Mouse (Mus musculus): ENCODE data around the gene Romo1. TPM values are rescaled to one million over a fixed set of nuclear protein-coding genes. Genes with fewer than 3 reads are reported as not detected.

Gene Romo1
- polyA plus RNA-seq, 1 experiment from 2014 or later: 417 TPM

- DNase-seq (ENCODE audit: low spot score) (no peak), ATAC-seq (ENCODE audit: insufficient number of reproducible peaks, low FRiP score, low TSS enrichment, low read depth) (no peak)
- no peaks in the 10 kb centered on the region for H3K27me3 ChIP-seq (ENCODE audit: control insufficient read depth, insufficient read depth, low read length)
- H3K4me2 ChIP-seq (ENCODE audit: low read depth, severe bottlenecking): no peak overlapping the region
- H3K4me3 ChIP-seq (ENCODE audit: low read depth, low read length): no peak overlapping the region
- 86% methylated on average over 6 of the region's 6 CpGs for WGBS
- H3K27ac ChIP-seq (replicated peaks; ENCODE audit: low read depth, low read length): no peak overlapping the region
- H3K4me1 ChIP-seq (ENCODE audit: control insufficient read depth, insufficient read depth, low read length): no peaks in the 10 kb centered on the region
- H3K9me3 ChIP-seq (ENCODE audit: control insufficient read depth, low read length): no peaks in the 10 kb centered on the region
- no peak overlapping the region for H3K9ac ChIP-seq (ENCODE audit: low read length)
- peaks cover 4% of the 10 kb centered on the region for H3K36me3 ChIP-seq (ENCODE audit: control insufficient read depth, insufficient read depth, low read length)
Observed at GRCm38 (mm10) chr2:156135695-156136094, 8.1 kb upstream of the Romo1 start.

DNA sequence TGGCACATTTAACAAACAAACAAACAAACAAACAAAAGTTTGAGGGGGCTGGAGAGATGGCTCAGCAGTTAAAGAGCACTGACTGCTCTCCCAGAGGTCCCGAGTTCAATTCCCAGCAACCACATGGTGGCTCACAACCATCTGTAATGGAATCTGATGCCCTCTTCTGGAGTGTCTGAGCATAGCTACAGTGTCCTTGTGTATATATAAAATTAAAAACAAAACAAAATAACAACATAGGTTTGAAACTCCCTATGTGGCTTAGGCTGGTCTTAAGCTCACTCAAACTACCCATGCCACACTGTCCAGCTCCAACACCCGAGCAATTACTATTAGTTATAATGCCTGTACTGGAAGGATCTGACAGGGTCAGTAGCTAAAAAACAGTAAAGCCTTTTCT lies 1.0 kb upstream of the Romo1 start:
- Histone ChIP-seq H3K4me1 (ENCODE audit: control insufficient read depth, insufficient read depth, low read length) (no peaks in the 10 kb centered on the region), H3K27ac (replicated peaks; ENCODE audit: low read depth, low read length) (no peak overlapping the region), H3K9me3 (ENCODE audit: control insufficient read depth, low read length) (no peaks in the 10 kb centered on the region), H3K36me3 (ENCODE audit: control insufficient read depth, insufficient read depth, low read length) (no peaks in the 10 kb centered on the region; the same call in 1 of the 2 replicates), H3K27me3 (ENCODE audit: control insufficient read depth, insufficient read depth, low read length) (no peaks in the 10 kb centered on the region), H3K4me3 (ENCODE audit: low read depth, low read length) (no peak overlapping the region), H3K4me2 (ENCODE audit: low read depth, severe bottlenecking) (peak overlapping the region; percentile 55; the same call in 1 of the 2 replicates), H3K9ac (ENCODE audit: low read length) (no peak overlapping the region)
- ATAC-seq (ENCODE audit: insufficient number of reproducible peaks, low FRiP score, low TSS enrichment, low read depth): no peak
- no peak for DNase-seq (ENCODE audit: low spot score)
- WGBS: 87% methylated on average over 2 of the region's 2 CpGs

GRCm38 (mm10) chr2:156143367-156143766 lies 472 bp upstream of the Romo1 start:
- H3K4me2 ChIP-seq (ENCODE audit: low read depth, severe bottlenecking): peak overlapping the region; percentile 55
- no peaks in the 10 kb centered on the region for H3K4me1 ChIP-seq (ENCODE audit: control insufficient read depth, insufficient read depth, low read length)
- no peaks in the 10 kb centered on the region for H3K9me3 ChIP-seq (ENCODE audit: control insufficient read depth, low read length)
- H3K27ac ChIP-seq (replicated peaks; ENCODE audit: low read depth, low read length): no peak overlapping the region; the same call in 1 of the 2 replicates
- H3K27me3 ChIP-seq (ENCODE audit: control insufficient read depth, insufficient read depth, low read length): no peaks in the 10 kb centered on the region
- H3K36me3 ChIP-seq (ENCODE audit: control insufficient read depth, insufficient read depth, low read length): peaks cover 2% of the 10 kb centered on the region; the same call in 1 of the 2 replicates
- DNase-seq (ENCODE audit: low spot score) (no peak), ATAC-seq (ENCODE audit: insufficient number of reproducible peaks, low FRiP score, low TSS enrichment, low read depth) (no peak)
- H3K4me3 ChIP-seq (ENCODE audit: low read depth, low read length): peak overlapping the region; percentile 86
- peak overlapping the region; percentile 93 for H3K9ac ChIP-seq (ENCODE audit: low read length)
- WGBS: under 1% methylated on average over 16 of the region's 16 CpGs

DNA sequence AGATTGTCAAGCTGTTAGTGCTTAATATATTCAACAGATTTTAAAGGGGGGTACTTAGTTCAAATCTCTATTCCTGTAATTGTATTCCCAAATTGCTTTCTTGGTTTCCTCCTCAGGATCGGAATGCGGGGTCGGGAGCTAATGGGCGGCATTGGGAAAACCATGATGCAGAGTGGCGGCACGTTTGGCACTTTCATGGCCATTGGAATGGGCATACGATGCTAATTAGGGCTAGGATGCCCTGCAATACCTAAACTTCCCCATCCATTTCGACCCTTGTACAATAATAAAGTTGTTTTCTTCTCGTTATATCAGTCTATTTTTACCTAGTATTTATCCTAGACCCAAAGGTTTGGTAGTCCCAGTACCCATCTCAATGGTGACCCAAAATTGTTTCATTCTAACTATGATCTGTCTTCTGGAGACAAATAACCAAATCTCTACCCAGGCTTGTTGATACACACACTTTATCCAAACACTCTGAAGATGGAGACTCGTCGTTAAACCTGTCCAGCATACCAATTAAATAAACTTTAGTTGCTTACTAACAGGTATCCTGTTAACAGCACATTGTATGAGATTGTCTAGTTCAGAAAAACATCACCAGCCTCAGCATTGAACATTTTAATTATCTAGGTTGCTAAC lies 1.8 kb downstream of the Romo1 start:
- DNase-seq (ENCODE audit: low spot score) (no peak), ATAC-seq (ENCODE audit: insufficient number of reproducible peaks, low FRiP score, low TSS enrichment, low read depth) (no peak)
- Histone ChIP-seq H3K9me3 (ENCODE audit: control insufficient read depth, low read length) (no peaks in the 10 kb centered on the region), H3K36me3 (ENCODE audit: control insufficient read depth, insufficient read depth, low read length) (peaks cover 11% of the 10 kb centered on the region), H3K27ac (replicated peaks; ENCODE audit: low read depth, low read length) (no peak overlapping the region), H3K27me3 (ENCODE audit: control insufficient read depth, insufficient read depth, low read length) (no peaks in the 10 kb centered on the region), H3K4me2 (ENCODE audit: low read depth, severe bottlenecking) (no peak overlapping the region; the same call in 1 of the 2 replicates), H3K9ac (ENCODE audit: low read length) (no peak overlapping the region), H3K4me1 (ENCODE audit: control insufficient read depth, insufficient read depth, low read length) (no peaks in the 10 kb centered on the region), H3K4me3 (ENCODE audit: low read depth, low read length) (no peak overlapping the region)
- WGBS: 63% methylated on average over 11 of the region's 11 CpGs

DNA sequence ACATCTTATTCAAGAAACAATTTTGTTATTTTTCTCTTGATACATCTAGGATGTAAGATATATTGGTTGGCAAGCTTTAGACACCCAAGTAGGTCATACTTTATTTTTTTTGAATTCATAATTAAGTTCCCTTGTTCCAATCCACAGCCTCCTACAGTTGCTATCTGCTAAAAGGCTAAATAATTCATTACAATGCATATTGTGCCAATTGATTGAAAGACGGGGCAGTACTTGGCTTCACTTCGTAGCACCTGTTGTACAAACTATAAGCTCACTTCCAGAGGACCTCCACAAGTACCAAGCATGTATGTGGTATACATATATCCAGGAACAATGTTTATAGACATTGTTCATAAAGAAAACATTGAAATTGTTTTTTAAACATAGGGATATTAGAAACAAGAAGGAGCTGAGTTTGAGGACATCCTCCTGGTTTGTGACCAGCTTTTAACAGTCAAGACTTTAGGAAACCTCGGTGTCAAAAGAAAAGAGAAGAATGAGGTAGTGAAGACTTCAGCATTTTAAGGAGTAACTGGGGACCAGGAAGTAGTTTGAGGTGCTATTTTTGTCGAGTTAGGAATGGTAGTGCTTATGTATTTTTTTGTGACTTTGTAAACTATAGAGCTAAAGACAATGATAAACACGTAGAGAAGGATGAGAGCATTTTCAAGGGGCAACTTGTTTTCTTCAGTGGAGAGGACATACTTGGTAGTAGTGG lies 2.6 kb downstream of the Romo1 start:
- Histone ChIP-seq H3K4me1 (ENCODE audit: control insufficient read depth, insufficient read depth, low read length) (no peaks in the 10 kb centered on the region), H3K27ac (replicated peaks; ENCODE audit: low read depth, low read length) (no peak overlapping the region), H3K9ac (ENCODE audit: low read length) (no peak overlapping the region), H3K36me3 (ENCODE audit: control insufficient read depth, insufficient read depth, low read length) (peaks cover 15% of the 10 kb centered on the region), H3K9me3 (ENCODE audit: control insufficient read depth, low read length) (no peaks in the 10 kb centered on the region), H3K4me2 (ENCODE audit: low read depth, severe bottlenecking) (no peak overlapping the region), H3K4me3 (ENCODE audit: low read depth, low read length) (no peak overlapping the region), H3K27me3 (ENCODE audit: control insufficient read depth, insufficient read depth, low read length) (no peaks in the 10 kb centered on the region)
- no peak for DNase-seq (ENCODE audit: low spot score)
- no peak for ATAC-seq (ENCODE audit: insufficient number of reproducible peaks, low FRiP score, low TSS enrichment, low read depth)
- 75% methylated on average over 5 of the region's 5 CpGs for WGBS

- no peak overlapping the region for H3K9ac ChIP-seq (ENCODE audit: low read length)
- DNase-seq (ENCODE audit: low spot score) (no peak), ATAC-seq (ENCODE audit: insufficient number of reproducible peaks, low FRiP score, low TSS enrichment, low read depth) (no peak)
- no peak overlapping the region for H3K4me3 ChIP-seq (ENCODE audit: low read depth, low read length)
- H3K36me3 ChIP-seq (ENCODE audit: control insufficient read depth, insufficient read depth, low read length): peaks cover 15% of the 10 kb centered on the region
- WGBS: 95% methylated on average over 3 of the region's 3 CpGs
- H3K4me2 ChIP-seq (ENCODE audit: low read depth, severe bottlenecking): no peak overlapping the region
- no peaks in the 10 kb centered on the region for H3K4me1 ChIP-seq (ENCODE audit: control insufficient read depth, insufficient read depth, low read length)
- no peaks in the 10 kb centered on the region for H3K9me3 ChIP-seq (ENCODE audit: control insufficient read depth, low read length)
- no peaks in the 10 kb centered on the region for H3K27me3 ChIP-seq (ENCODE audit: control insufficient read depth, insufficient read depth, low read length)
- H3K27ac ChIP-seq (replicated peaks; ENCODE audit: low read depth, low read length): no peak overlapping the region
Observed at GRCm38 (mm10) chr2:156147316-156147915, 3.6 kb downstream of the Romo1 start.

DNA sequence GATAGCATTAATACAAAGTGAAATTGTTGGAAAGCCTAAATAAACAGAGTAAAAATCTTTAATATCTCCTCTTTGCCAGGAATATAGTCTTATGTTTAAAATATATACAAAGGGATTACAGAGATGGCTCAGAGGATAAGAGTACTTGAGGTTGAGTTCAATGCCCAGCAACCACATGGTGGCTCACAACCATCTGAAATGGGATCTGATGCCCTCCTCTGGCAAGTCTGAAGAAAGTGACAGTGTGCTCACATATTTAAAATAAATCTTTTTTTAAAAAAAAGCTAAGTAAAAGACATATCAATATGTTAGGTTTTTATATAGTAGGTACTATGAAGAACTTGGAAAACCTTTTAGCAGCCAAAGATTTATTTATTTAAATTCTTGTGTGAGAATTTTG lies 7.7 kb downstream of the Romo1 start:
- H3K9me3 ChIP-seq (ENCODE audit: control insufficient read depth, low read length): no peaks in the 10 kb centered on the region
- no peak overlapping the region for H3K27ac ChIP-seq (replicated peaks; ENCODE audit: low read depth, low read length)
- DNase-seq (ENCODE audit: low spot score) (no peak), ATAC-seq (ENCODE audit: insufficient number of reproducible peaks, low FRiP score, low TSS enrichment, low read depth) (no peak)
- H3K4me2 ChIP-seq (ENCODE audit: low read depth, severe bottlenecking): no peak overlapping the region
- no peak overlapping the region for H3K9ac ChIP-seq (ENCODE audit: low read length)
- H3K36me3 ChIP-seq (ENCODE audit: control insufficient read depth, insufficient read depth, low read length): peaks cover 25% of the 10 kb centered on the region
- H3K4me1 ChIP-seq (ENCODE audit: control insufficient read depth, insufficient read depth, low read length): no peaks in the 10 kb centered on the region
- H3K4me3 ChIP-seq (ENCODE audit: low read depth, low read length): no peak overlapping the region
- no peaks in the 10 kb centered on the region for H3K27me3 ChIP-seq (ENCODE audit: control insufficient read depth, insufficient read depth, low read length)

DNA sequence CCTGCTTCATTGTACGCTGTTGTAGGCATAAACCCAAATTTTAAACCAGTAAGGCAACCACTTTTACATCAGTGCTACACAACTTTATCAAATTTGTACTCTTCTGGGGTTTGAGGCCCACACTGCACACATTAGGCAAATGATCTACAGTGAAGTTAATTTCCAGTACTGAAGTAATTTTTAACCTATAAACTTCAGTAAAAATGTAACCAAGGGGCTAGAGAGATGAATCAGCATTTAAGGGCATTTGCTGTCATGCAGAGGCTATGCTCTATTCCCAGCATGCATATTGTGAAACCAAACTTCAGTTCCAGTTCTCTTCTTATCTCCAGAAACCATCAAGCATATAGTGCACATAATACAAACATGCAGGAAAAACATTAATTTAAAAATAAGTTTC lies 21.6 kb downstream of the Romo1 start:
- ATAC-seq (ENCODE audit: insufficient number of reproducible peaks, low FRiP score, low TSS enrichment, low read depth) (no peak), DNase-seq (ENCODE audit: low spot score) (no peak)
- Histone ChIP-seq H3K9ac (ENCODE audit: low read length) (no peak overlapping the region), H3K27ac (replicated peaks; ENCODE audit: low read depth, low read length) (no peak overlapping the region), H3K36me3 (ENCODE audit: control insufficient read depth, insufficient read depth, low read length) (peaks cover 49% of the 10 kb centered on the region), H3K27me3 (ENCODE audit: control insufficient read depth, insufficient read depth, low read length) (no peaks in the 10 kb centered on the region), H3K4me1 (ENCODE audit: control insufficient read depth, insufficient read depth, low read length) (no peaks in the 10 kb centered on the region), H3K4me2 (ENCODE audit: low read depth, severe bottlenecking) (no peak overlapping the region), H3K4me3 (ENCODE audit: low read depth, low read length) (no peak overlapping the region), H3K9me3 (ENCODE audit: control insufficient read depth, low read length) (no peaks in the 10 kb centered on the region)
- 98% methylated on average over 1 of the region's 1 CpGs for WGBS
